Mouse (Mus musculus) embryonic facial prominence, embryonic 11.5 days (tissue): ENCODE data around the gene Arhgap27. TPM values are rescaled to one million over a fixed set of nuclear protein-coding genes. Genes with fewer than 3 reads are reported as not detected.
A peak's percentile ranks its signal among the peaks of the same experiment; 100 is the strongest.
"Not testable (repeated sequence)": the region's sequence is repeated elsewhere in the genome, so short reads cannot be mapped to it uniquely, and the experiment has no call there.

Experiments used
- ATAC-seq: fragments of 200-750 bp; cut with Nextera tagmentation; replicated peaks from 2 replicates; pipeline ENCODE4 v1.8.0; 2017; ENCODE audit warnings: low read depth; ENCODE audit not compliant: insufficient number of reproducible peaks, low FRiP score, low TSS enrichment
- DNase-seq: peaks from one replicate; pipeline ENCODE4 v3.0.0-alpha.2; 2015; ENCODE audit warnings: low spot score
- H3K27ac ChIP-seq: fragments of 300-500 bp; sonication (generic); replicated peaks from 2 replicates; pipeline ENCODE4 v1.5.1; 2014; ENCODE audit warnings: mild to moderate bottlenecking, low read depth, low read length, control low read depth
- H3K27me3 ChIP-seq: fragments of 300-500 bp; sonication (generic); 2 replicates; pipeline ENCODE4 v1.6.1; 2014; ENCODE audit warnings: mild to moderate bottlenecking, low read length, moderate library complexity, mixed read lengths; ENCODE audit not compliant: control insufficient read depth, insufficient read depth
- H3K36me3 ChIP-seq: fragments of 300-500 bp; sonication (generic); replicated peaks from 2 replicates; pipeline ENCODE4 v1.6.1; 2014; ENCODE audit warnings: low read depth, mild to moderate bottlenecking, low read length, moderate library complexity, mixed read lengths; ENCODE audit not compliant: control insufficient read depth, insufficient read depth
- H3K4me1 ChIP-seq: fragments of 300-500 bp; sonication (generic); 2 replicates; pipeline ENCODE4 v1.6.1; 2014; ENCODE audit warnings: low read length, mixed read lengths; ENCODE audit not compliant: control insufficient read depth, insufficient read depth
- H3K4me2 ChIP-seq: fragments of 300-500 bp; sonication (generic); 2 replicates; pipeline ENCODE4 v1.6.1; 2014; ENCODE audit warnings: low read depth, mild to moderate bottlenecking, control low read depth, low read length, moderate library complexity
- H3K4me3 ChIP-seq: fragments of 300-500 bp; sonication (generic); 2 replicates; pipeline ENCODE4 v1.5.1; 2014; ENCODE audit warnings: low read depth, low read length, control low read depth
- H3K9ac ChIP-seq: fragments of 300-500 bp; sonication (generic); replicated peaks from 2 replicates; pipeline ENCODE4 v1.6.1; 2014; ENCODE audit warnings: mild to moderate bottlenecking, control low read depth, low read length
- H3K9me3 ChIP-seq: fragments of 300-500 bp; sonication (generic); replicated peaks from 2 replicates; pipeline ENCODE4 v1.6.1; 2016; ENCODE audit warnings: mild to moderate bottlenecking, low read length, inconsistent platforms, mixed read lengths; ENCODE audit not compliant: control insufficient read depth
- WGBS: fragments of 180-500 bp; shearing (Covaris S2); extraction: QIAGEN DNeasy Blood & Tissue Kit; methylation state at CpG from one replicate; pipeline ENCODE4 v1.1.7; 2014; 5-methylcytosine and 5-hydroxymethylcytosine counted together
- polyA plus RNA-seq: library from polyadenylated mRNA; unstranded; fragments of >200 nt; fragmentation: Nextera tagmentation; extraction: Ambion mirVana; gene quantifications from 2 replicates; pipeline ENCODE4 v1.2.1, GENCODE M21; 2014

The Arhgap27 gene
- 2.9 and 3.7 TPM in 2 replicates for polyA plus RNA-seq

GRCm38 (mm10) chr11:103363214-103364148 is at the start of gene Arhgap27:
Gene Arhgap27 (minus strand): TSS chr11:103363692.
- Histone ChIP-seq H3K36me3 (no peaks in the 10 kb centered on the region; the same call in 1 of the 2 replicates), H3K27ac (no peak within 1 kb of the TSS), H3K4me3 (peak within 1 kb of the TSS; percentile 30), H3K9me3 (no peaks in the 10 kb centered on the region), H3K4me1 (peaks cover 13% of the 10 kb centered on the region), H3K27me3 (peaks cover 50% of the 10 kb centered on the region), H3K4me2 (peak within 1 kb of the TSS; percentile 55), H3K9ac (peak within 1 kb of the TSS; percentile 46)
- no peak for ATAC-seq
- WGBS, result 2% methylated on average over 35 of the region's 35 CpGs
- DNase-seq, result peak; percentile 55

- WGBS, result 2% methylated on average over 14 of the region's 14 CpGs
- DNase-seq (no peak), ATAC-seq (no peak; the same call in 1 of the 2 replicates)
- H3K9ac ChIP-seq, result peak overlapping the region; percentile 77
- no peaks in the 10 kb centered on the region for H3K9me3 ChIP-seq
- peak overlapping the region; percentile 81 for H3K4me3 ChIP-seq
- H3K4me1 ChIP-seq, result no peaks in the 10 kb centered on the region
- H3K27ac ChIP-seq, result no peak overlapping the region
- H3K27me3 ChIP-seq, result no peaks in the 10 kb centered on the region
- H3K36me3 ChIP-seq, result no peaks in the 10 kb centered on the region
- peak overlapping the region; percentile 87 for H3K4me2 ChIP-seq
Measured at GRCm38 (mm10) chr11:103412950-103413423, 49.5 kb upstream of the Arhgap27 start.

GRCm38 (mm10) chr11:103411981-103412949 is 48.8 kb upstream of the Arhgap27 start, which contains the start of gene Plekhm1:
Gene Plekhm1 (minus strand): TSS chr11:103412687.
- H3K9ac ChIP-seq, result peak within 1 kb of the TSS; percentile 77
- peak within 1 kb of the TSS; percentile 81 for H3K4me3 ChIP-seq
- no peaks in the 10 kb centered on the region for H3K36me3 ChIP-seq
- H3K9me3 ChIP-seq, result no peaks in the 10 kb centered on the region
- H3K27me3 ChIP-seq, result no peaks in the 10 kb centered on the region
- H3K4me2 ChIP-seq, result peak within 1 kb of the TSS; percentile 87
- no peak within 1 kb of the TSS; the same call in 1 of the 2 replicates for H3K27ac ChIP-seq
- no peaks in the 10 kb centered on the region for H3K4me1 ChIP-seq
- ATAC-seq (peak; percentile 97), DNase-seq (peak; percentile 98)
- WGBS, result under 1% methylated on average over 67 of the region's 67 CpGs

- WGBS, result 68% methylated on average over 1 of the region's 1 CpGs
- Histone ChIP-seq H3K27me3 (no peaks in the 10 kb centered on the region), H3K36me3 (no peaks in the 10 kb centered on the region), H3K9ac (no peak overlapping the region; the same call in 1 of the 2 replicates), H3K9me3 (no peaks in the 10 kb centered on the region), H3K4me3 (no peak overlapping the region), H3K4me1 (no peaks in the 10 kb centered on the region), H3K4me2 (no peak overlapping the region), H3K27ac (no peak overlapping the region)
- no peak for ATAC-seq
- no peak for DNase-seq
Measured at GRCm38 (mm10) chr11:103411301-103411700, 47.8 kb upstream of the Arhgap27 start.

- Histone ChIP-seq H3K27ac (no peak overlapping the region), H3K4me3 (no peak overlapping the region), H3K9ac (no peak overlapping the region), H3K4me1 (no peaks in the 10 kb centered on the region), H3K9me3 (no peaks in the 10 kb centered on the region), H3K4me2 (no peak overlapping the region), H3K36me3 (no peaks in the 10 kb centered on the region), H3K27me3 (no peaks in the 10 kb centered on the region)
- DNase-seq (no peak), ATAC-seq (no peak)
- 89% methylated on average over 13 of the region's 13 CpGs for WGBS
Measured at GRCm38 (mm10) chr11:103408880-103409279, 45.4 kb upstream of the Arhgap27 start.

- not testable (repeated sequence) for H3K27me3 ChIP-seq, ATAC-seq, H3K4me3 ChIP-seq, H3K36me3 ChIP-seq, DNase-seq, H3K9me3 ChIP-seq, H3K9ac ChIP-seq, H3K27ac ChIP-seq, H3K4me2 ChIP-seq, H3K4me1 ChIP-seq
- 68% methylated on average over 5 of the region's 5 CpGs for WGBS
Measured at GRCm38 (mm10) chr11:103407136-103407535, 43.6 kb upstream of the Arhgap27 start.

DNA sequence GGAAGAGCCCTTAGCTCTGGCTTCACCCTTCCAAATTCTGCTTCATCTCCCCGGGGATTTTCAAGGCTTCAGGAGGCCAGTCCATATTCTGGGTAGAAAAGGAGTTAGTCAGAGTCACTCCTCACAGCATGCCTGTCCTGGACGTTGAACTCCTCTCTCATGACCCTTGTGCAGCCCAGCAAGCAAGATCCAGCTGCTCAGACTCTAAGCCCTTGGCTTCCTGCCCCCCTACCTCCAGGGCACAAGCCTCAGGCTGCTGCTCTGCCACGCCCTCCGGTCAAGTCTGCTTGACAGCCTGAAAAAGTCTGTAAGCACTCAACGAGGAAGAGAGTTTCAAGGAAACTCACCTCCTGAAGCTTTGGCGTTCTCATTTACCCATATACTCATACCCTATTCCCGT is 43.1 kb upstream of the Arhgap27 start:
- Histone ChIP-seq H3K4me1 (no peaks in the 10 kb centered on the region), H3K4me3 (no peak overlapping the region), H3K36me3 (no peaks in the 10 kb centered on the region), H3K27me3 (no peaks in the 10 kb centered on the region), H3K9ac (no peak overlapping the region), H3K27ac (no peak overlapping the region), H3K4me2 (no peak overlapping the region), H3K9me3 (no peaks in the 10 kb centered on the region)
- ATAC-seq (no peak), DNase-seq (no peak)
- WGBS, result 72% methylated on average over 7 of the region's 7 CpGs
